Mouse (Mus musculus): ENCODE results near the gene Atpaf1. TPM values are rescaled to one million over a fixed set of nuclear protein-coding genes. Genes with fewer than 3 reads are reported as not detected.

Atpaf1 gene
- 10.3 and 13.7 TPM in 2 replicates for polyA plus RNA-seq (2012; ENCODE audit: low replicate concordance)

DNA sequence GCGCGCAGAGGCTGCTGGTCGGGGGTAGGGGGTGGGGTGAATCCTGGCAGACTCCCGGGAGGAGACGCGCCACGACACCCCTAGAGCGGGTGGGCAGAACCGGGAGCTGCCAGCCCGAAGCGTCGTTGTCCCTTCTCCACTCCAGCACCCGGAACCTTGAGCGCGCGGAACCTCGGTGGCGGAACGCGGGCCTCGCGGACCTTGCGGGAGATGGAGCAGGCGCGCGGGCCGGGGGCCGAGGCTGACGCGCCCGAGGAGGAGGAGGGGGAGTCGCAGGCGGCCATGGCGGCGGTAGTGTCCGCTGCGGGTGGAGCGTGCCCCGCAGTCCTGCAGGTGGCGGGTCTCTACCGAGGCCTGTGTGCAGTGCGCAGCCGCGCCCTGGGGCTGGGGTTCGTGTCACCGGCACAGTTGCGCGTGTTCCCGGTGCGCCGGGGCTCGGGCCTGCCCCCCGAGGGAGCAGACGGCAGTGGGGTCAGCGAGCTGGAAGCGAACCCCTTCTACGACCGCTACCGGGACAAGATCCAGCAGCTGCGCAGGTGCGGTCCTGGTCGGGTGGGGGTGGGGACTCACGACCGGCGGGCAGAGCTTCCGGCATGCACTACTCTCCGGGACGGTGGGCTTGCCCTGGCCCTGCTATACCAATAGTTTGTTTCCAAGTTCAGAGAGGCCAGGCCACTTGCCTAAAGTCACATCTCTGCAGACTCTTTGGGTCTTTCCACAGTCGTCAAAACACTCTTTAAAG, at the start of gene Atpaf1:
TSS of gene Atpaf1 (plus strand) at position 44 of the 742 bp plus-strand sequence.

DNA sequence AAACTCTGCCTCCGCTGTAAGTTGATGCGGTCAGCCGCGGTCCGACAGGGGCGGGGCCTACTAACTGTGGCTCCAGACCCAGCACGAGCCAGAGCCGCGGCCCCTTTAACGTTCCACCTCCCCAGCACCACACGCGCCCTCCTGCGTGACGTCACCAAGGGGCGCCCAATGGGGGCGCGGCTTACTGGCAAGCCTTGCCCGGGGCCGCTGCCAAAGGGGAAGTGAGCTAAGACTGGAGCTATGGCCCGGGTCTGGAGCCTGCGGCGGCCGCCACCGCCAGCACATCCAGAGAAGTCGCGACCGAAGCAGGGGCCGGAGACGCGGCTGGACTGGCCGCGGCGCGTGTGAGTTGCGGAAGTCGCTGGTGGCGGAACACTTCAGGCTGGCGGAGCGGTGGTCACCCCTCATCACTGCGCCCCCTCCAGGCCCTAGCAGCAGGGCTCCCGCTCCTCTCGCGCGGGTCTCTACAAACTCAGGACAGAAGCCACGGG, 47.0 kb upstream of the Atpaf1 start, which contains the start of gene Efcab14:
TSS of gene Efcab14 (plus strand) at position 194 of the 491 bp plus-strand sequence.

DNA sequence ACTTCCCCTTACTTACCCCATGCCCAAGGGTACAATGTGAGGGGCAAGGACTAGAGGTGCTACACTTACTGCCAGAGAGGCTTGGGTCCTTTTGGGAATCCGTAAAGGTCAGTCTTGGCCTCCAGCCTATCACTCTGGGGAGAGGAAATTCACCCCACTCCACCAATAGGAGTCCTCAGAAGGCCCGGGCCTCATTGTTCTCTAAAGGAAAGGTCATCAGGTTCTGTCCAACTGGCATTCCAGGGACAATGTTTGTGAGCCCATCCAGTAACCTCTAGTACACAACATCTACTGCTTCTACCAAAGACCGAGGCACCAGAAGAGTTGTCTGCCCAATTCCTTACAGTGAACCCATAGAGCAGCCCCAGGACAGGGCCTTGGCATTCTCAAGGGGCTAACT, 3.7 kb upstream of the Atpaf1 start, which contains the start of gene Tex38:
TSS of gene Tex38 (minus strand) at position 101 of the 400 bp plus-strand sequence.

DNA sequence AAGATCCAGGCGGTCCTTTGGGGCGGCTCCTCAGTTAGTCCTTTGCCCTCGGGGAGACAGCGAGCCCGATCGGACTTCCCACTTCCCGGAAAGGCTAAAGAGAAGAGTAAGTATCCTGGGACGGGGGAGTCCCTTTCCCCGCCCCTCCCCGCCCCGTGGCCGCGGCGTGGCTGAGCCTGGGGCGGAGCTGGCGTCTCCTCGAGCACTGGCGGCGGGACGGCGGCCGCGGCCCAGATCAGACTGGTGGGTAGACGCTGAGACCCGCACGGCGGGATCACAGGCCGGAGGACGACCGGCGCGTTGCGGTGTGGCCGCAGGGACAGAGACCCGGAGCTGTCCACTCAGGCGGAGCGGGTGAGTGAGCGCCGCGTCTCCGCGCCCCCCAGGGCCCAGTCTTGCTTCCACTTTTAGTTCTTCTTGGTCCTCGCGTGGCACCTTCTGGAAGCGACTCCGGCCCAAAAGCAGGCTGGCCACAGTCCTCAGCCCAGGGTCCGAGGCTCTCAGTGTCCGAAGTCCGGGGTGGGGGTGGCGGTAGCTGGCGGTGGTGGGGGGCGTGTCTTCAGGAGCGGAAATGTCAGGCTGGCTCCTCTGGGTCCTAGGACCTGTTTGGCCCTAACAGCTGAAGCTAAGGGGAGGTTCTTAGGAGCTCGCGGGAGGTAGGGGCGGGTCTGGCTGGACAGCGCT, 43.4 kb downstream of the Atpaf1 start, which contains the start of gene Mob3c:
TSS of gene Mob3c (plus strand) at position 205 of the 684 bp plus-strand sequence.

DNA sequence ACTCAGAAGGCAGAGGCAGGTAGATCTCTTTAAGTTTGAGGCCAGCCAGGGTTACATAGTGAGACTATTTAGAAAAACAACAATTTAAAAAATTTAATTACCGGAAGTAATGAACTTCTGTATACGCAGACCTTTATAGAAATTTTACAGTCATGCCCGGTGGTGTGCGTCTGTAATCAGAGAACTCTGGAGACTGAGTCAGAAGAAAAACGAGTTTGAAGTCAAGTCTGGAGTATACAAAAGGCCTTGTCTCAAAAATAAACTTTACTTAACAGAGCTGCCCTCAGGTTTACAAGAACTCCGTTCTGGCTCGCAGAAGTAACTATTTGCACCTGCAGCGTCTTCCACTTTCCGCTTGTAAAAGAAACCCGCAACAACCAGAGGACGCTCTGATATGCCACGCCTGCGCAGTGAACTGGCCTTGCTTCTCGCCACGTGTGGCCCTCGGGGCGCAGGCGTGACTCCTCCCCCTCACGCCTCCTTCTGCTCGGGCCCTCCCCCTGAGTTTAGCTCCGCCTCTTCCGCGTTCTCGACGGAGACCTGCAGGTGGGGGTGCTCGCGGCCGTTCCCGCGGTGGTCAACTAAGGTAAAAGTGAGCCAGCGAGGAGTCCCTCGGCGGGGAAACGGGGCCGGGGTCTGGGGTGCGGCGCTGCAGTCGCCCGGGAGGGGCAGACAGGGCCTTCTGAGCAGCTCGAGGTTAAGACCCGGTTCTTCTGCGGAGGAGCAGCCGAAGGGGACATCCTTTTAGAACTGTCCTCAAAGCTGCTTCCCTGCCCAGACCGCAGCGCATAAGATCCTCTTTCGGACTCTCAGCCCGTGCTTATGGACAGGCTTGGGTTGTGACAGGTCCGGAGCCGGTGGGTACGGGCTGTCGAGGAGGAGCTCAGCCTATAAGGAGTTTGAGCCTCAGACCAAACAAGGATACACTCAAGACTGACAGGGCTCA, 54.4 kb downstream of the Atpaf1 start, which contains the start of gene Mknk1:
TSS of gene Mknk1 (plus strand) at position 503 of the 946 bp plus-strand sequence.

Other genes starting within 250 kb of the Atpaf1 start
- not detected in 2 replicates for gene Cyp4a31, start 221.2 kb upstream of the Atpaf1 start, polyA plus RNA-seq (2012; ENCODE audit: low replicate concordance)
- not detected in 2 replicates for gene Cyp4a32, start 183.8 kb upstream of the Atpaf1 start, polyA plus RNA-seq (2012; ENCODE audit: low replicate concordance)
- 1.5 TPM in 1 of 2 replicates, not detected in the other for gene Cyp4b1, start 137.1 kb upstream of the Atpaf1 start, polyA plus RNA-seq (2012; ENCODE audit: low replicate concordance)
- gene Efcab14, start 47.1 kb upstream of the Atpaf1 start, polyA plus RNA-seq (2012; ENCODE audit: low replicate concordance), result 14.8 and 29.5 TPM in 2 replicates
- not detected in 2 replicates for gene Tex38, start 3.8 kb upstream of the Atpaf1 start, polyA plus RNA-seq (2012; ENCODE audit: low replicate concordance)
- gene Mob3c, start 43.3 kb downstream of the Atpaf1 start, polyA plus RNA-seq (2012; ENCODE audit: low replicate concordance), result 11.1 and 14.7 TPM in 2 replicates
- gene Mknk1, start 54.4 kb downstream of the Atpaf1 start, polyA plus RNA-seq (2012; ENCODE audit: low replicate concordance), result 22.0 and 87.7 TPM in 2 replicates
- not detected in 2 replicates for gene Kncn, start 99.6 kb downstream of the Atpaf1 start, polyA plus RNA-seq (2012; ENCODE audit: low replicate concordance)
- not detected in 2 replicates for gene 6430628N08Rik, start 105.9 kb downstream of the Atpaf1 start, polyA plus RNA-seq (2012; ENCODE audit: low replicate concordance)
- not detected in 2 replicates for gene Dmbx1, start 155.1 kb downstream of the Atpaf1 start, polyA plus RNA-seq (2012; ENCODE audit: low replicate concordance)
- gene Faah, start 233.1 kb downstream of the Atpaf1 start, polyA plus RNA-seq (2012; ENCODE audit: low replicate concordance), result 7.7 and 12.1 TPM in 2 replicates